Mouse (Mus musculus) liver, embryonic 14.5 days (tissue): ENCODE measurements at regions not wholly inside any gene's neighbourhood (a gene's known extent, or its start where the extent isn't known, plus 50 kb on each side); places are given as distances from the start of the nearest gene placed in this dataset.

Source experiments
- ATAC-seq: fragments of 200-750 bp; cut with Nextera tagmentation; 2 replicates; pipeline ENCODE4 v1.8.0; 2017; ENCODE audit warnings: moderate number of reproducible peaks, mild to moderate bottlenecking, moderate library complexity; ENCODE audit not compliant: insufficient read depth
- DNase-seq, 3 experiments: peaks; one replicate each; pipeline ENCODE4 v3.0.0-alpha.2; 2012 to 2013; ENCODE audit warnings: low read depth in 3 of 3, low spot score in 3 of 3
- H3K27ac ChIP-seq: fragments of 300-500 bp; sonication (generic); 2 replicates; pipeline ENCODE4 v1.5.1; 2014; ENCODE audit warnings: moderate library complexity, mild to moderate bottlenecking, control low read depth, inconsistent platforms
- H3K27me3 ChIP-seq: fragments of 300-500 bp; sonication (generic); 2 replicates; pipeline ENCODE4 v1.6.1; 2014; ENCODE audit warnings: mild to moderate bottlenecking, low read length, moderate library complexity; ENCODE audit not compliant: control insufficient read depth, insufficient read depth
- H3K36me3 ChIP-seq: fragments of 300-500 bp; sonication (generic); replicated peaks from 2 replicates; pipeline ENCODE4 v1.6.1; 2014; ENCODE audit warnings: low read depth; ENCODE audit not compliant: control insufficient read depth, insufficient read depth
- H3K4me1 ChIP-seq, 2 experiments: fragments of 200-500 bp in 1 of 2; fragments of 300-500 bp in 1 of 2; sonication (generic) in 1 of 2; replicated peaks; 2 replicates each; pipeline ENCODE4 v1.6.1; 2012 to 2014; ENCODE audit warnings: antibody characterized with exemption in 1 of 2, inconsistent platforms in 1 of 2, low read length in 1 of 2; ENCODE audit not compliant: control insufficient read depth in 2 of 2, insufficient read depth in 2 of 2
- H3K4me2 ChIP-seq: fragments of 300-500 bp; sonication (generic); 2 replicates; pipeline ENCODE4 v1.6.1; 2014; ENCODE audit warnings: low read depth, mild to moderate bottlenecking, control low read depth, moderate library complexity
- H3K4me3 ChIP-seq, 2 experiments: fragments of 200-500 bp in 1 of 2; fragments of 300-500 bp in 1 of 2; sonication (generic) in 1 of 2; 2 replicates each; pipeline ENCODE4 v1.5.1; 2012 to 2014; ENCODE audit warnings: low read depth in 2 of 2, low read length in 2 of 2, mild to moderate bottlenecking in 2 of 2, control low read depth in 1 of 2, inconsistent platforms in 1 of 2, moderate library complexity in 1 of 2; ENCODE audit not compliant: insufficient read depth in 1 of 2
- H3K9ac ChIP-seq: fragments of 300-500 bp; sonication (generic); replicated peaks from 2 replicates; pipeline ENCODE4 v1.6.1; 2014; ENCODE audit warnings: mild to moderate bottlenecking, control low read depth, moderate library complexity
- H3K9me3 ChIP-seq: fragments of 300-500 bp; sonication (generic); 2 replicates; pipeline ENCODE4 v1.6.1; 2016; ENCODE audit warnings: low read length, mixed read lengths; ENCODE audit not compliant: control insufficient read depth
- CTCF ChIP-seq: IDR thresholded peaks from 2 replicates; pipeline ENCODE4 v1.5.1; 2016; ENCODE audit warnings: antibody characterized with exemption, low read depth, control low read depth
- EP300 ChIP-seq: IDR thresholded peaks from 2 replicates; pipeline ENCODE4 v1.6.1; 2016; ENCODE audit warnings: antibody characterized with exemption, low read depth
- WGBS: fragments of 180-500 bp; shearing (Covaris S2); extraction: QIAGEN DNeasy Blood & Tissue Kit; methylation state at CpG from one replicate; pipeline ENCODE4 v1.1.7; 2014; ENCODE audit not compliant: insufficient replicate concordance; 5-methylcytosine and 5-hydroxymethylcytosine counted together

- Histone ChIP-seq H3K36me3 (no peaks in the 10 kb centered on the region), H3K27ac (no peak overlapping the region), H3K4me1 (peaks cover 0 to 2% of the 10 kb centered on the region in 2 experiments; a peak in 2 of 4 replicates), H3K4me3 (no peak overlapping the region), H3K27me3 (no peaks in the 10 kb centered on the region), H3K4me2 (no peak overlapping the region), H3K9me3 (no peaks in the 10 kb centered on the region), H3K9ac (no peak overlapping the region)
- ATAC-seq (no peak), DNase-seq (no peak)
- 42% methylated on average over 3 of the region's 3 CpGs for WGBS
- TF ChIP-seq EP300 (no peak), CTCF (no peak)
Observed at GRCm38 (mm10) chr4:89434152-89434551, 123.3 kb upstream of the Cdkn2b start.

- WGBS: 43% methylated on average over 5 of the region's 5 CpGs
- H3K4me3 ChIP-seq: no peak overlapping the region
- no peaks in the 10 kb centered on the region for H3K9me3 ChIP-seq
- ATAC-seq (no peak), DNase-seq (no peak)
- TF ChIP-seq CTCF (no peak), EP300 (no peak)
- peaks cover 0 to 3% of the 10 kb centered on the region in 2 experiments; a peak in 2 of 4 replicates for H3K4me1 ChIP-seq
- no peak overlapping the region for H3K4me2 ChIP-seq
- no peaks in the 10 kb centered on the region for H3K36me3 ChIP-seq
- H3K27ac ChIP-seq: no peak overlapping the region
- no peak overlapping the region for H3K9ac ChIP-seq
- no peaks in the 10 kb centered on the region for H3K27me3 ChIP-seq
Observed at GRCm38 (mm10) chr4:89433528-89433927, 122.7 kb upstream of the Cdkn2b start.

DNA sequence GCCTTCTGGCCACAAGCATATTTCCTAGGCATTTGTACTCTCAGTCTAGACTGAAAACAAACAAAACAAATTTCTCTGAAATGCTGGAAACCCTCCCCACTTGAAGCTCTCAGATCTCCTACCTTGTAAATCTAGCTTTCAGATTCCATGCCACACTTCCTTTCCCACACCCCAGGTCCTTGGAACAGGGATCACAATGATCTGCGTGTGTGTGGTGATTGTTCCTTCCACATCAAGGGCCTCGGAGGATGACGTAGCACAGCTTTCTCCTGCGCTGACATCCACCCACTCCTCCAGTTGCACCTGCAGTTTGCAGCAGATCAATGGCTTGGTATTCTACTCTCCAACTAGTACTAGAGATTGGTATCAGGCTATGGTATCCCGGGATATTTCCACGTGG lies 120.7 kb upstream of the Cdkn2b start:
- DNase-seq (no peak), ATAC-seq (no peak)
- Histone ChIP-seq H3K27ac (no peak overlapping the region), H3K4me2 (no peak overlapping the region), H3K4me1 (peaks cover 0 to 5% of the 10 kb centered on the region in 2 experiments; a peak in 2 of 4 replicates), H3K36me3 (no peaks in the 10 kb centered on the region), H3K27me3 (no peaks in the 10 kb centered on the region), H3K9ac (no peak overlapping the region), H3K4me3 (no peak overlapping the region), H3K9me3 (no peaks in the 10 kb centered on the region)
- TF ChIP-seq EP300 (no peak), CTCF (no peak)
- WGBS: 57% methylated on average over 6 of the region's 6 CpGs

DNA sequence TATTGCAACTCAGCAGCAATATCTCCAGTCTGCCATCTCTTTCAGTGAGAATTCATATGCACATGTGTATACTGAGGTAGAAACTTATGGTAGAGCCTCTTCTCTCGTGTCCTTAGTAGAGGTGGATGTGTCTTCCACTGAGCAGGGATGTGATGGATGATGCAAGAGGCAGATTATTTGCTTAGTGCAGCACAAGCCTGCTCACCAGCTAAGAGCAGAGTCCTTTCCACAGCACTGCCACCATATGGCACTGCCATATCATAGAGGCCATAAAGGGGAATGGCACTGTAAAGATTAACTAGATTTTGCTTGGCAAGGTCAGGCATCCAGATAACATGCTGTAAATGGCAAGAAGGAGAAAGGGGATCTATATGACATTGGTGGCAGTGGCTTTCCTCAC lies 117.6 kb upstream of the Cdkn2b start:
- Histone ChIP-seq H3K27ac (no peak overlapping the region), H3K36me3 (no peaks in the 10 kb centered on the region), H3K9ac (no peak overlapping the region), H3K4me1 (peaks cover 0 to 2% of the 10 kb centered on the region in 2 experiments; a peak in 2 of 4 replicates), H3K4me2 (no peak overlapping the region), H3K4me3 (no peak overlapping the region), H3K9me3 (no peaks in the 10 kb centered on the region), H3K27me3 (no peaks in the 10 kb centered on the region)
- TF ChIP-seq EP300 (no peak), CTCF (no peak)
- no peak for DNase-seq
- ATAC-seq: no peak
- WGBS: 30% methylated on average over 1 of the region's 1 CpGs

GRCm38 (mm10) chr4:89427345-89428293 lies 116.8 kb upstream of the Cdkn2b start:
- Histone ChIP-seq H3K4me3 (no peak overlapping the region), H3K9ac (no peak overlapping the region), H3K36me3 (no peaks in the 10 kb centered on the region), H3K4me2 (no peak overlapping the region), H3K4me1 (peaks cover 0 to 2% of the 10 kb centered on the region in 2 experiments; a peak in 2 of 4 replicates), H3K9me3 (no peaks in the 10 kb centered on the region), H3K27ac (no peak overlapping the region), H3K27me3 (no peaks in the 10 kb centered on the region)
- ATAC-seq: no peak
- no peak for DNase-seq
- TF ChIP-seq CTCF (no peak), EP300 (no peak)
- 35% methylated on average over 9 of the region's 9 CpGs for WGBS
